Mouse (Mus musculus): ENCODE measurements around the gene Fam213b. TPM values are rescaled to one million over a fixed set of nuclear protein-coding genes. Genes with fewer than 3 reads are reported as not detected.
A peak's percentile ranks its signal among the peaks of the same experiment; 100 is the strongest.

Fam213b gene
- polyA plus RNA-seq, 1 experiment from 2014 or later = 29.1 TPM

GRCm38 (mm10) chr4:154895549-154895948 is 3.4 kb downstream of the Fam213b start:
- Histone ChIP-seq H3K9ac (no peak overlapping the region), H3K4me2 (no peak overlapping the region), H3K4me3 (replicated peaks) (no peak overlapping the region), H3K27me3 (replicated peaks) (no peaks in the 10 kb centered on the region), H3K9me3 (no peaks in the 10 kb centered on the region), H3K4me1 (peaks cover 12% of the 10 kb centered on the region), H3K36me3 (no peaks in the 10 kb centered on the region), H3K27ac (no peak overlapping the region)
- no peak for ATAC-seq (ENCODE audit: insufficient read depth, low FRiP score, low read depth)
- WGBS = 72% methylated on average over 5 of the region's 5 CpGs

GRCm38 (mm10) chr4:154890887-154891286 is 8.0 kb downstream of the Fam213b start:
- H3K9me3 ChIP-seq = no peaks in the 10 kb centered on the region
- H3K27ac ChIP-seq = no peak overlapping the region
- ATAC-seq (ENCODE audit: insufficient read depth, low FRiP score, low read depth) = no peak
- no peak overlapping the region for H3K9ac ChIP-seq
- H3K4me3 ChIP-seq (replicated peaks) = no peak overlapping the region
- WGBS = 80% methylated on average over 14 of the region's 14 CpGs
- no peaks in the 10 kb centered on the region for H3K27me3 ChIP-seq (replicated peaks)
- no peaks in the 10 kb centered on the region for H3K4me1 ChIP-seq
- no peaks in the 10 kb centered on the region for H3K36me3 ChIP-seq
- no peak overlapping the region for H3K4me2 ChIP-seq

- Histone ChIP-seq H3K27me3 (replicated peaks) (no peaks in the 10 kb centered on the region), H3K27ac (no peak overlapping the region), H3K4me3 (replicated peaks) (no peak overlapping the region), H3K9ac (no peak overlapping the region), H3K36me3 (no peaks in the 10 kb centered on the region), H3K4me2 (no peak overlapping the region), H3K9me3 (no peaks in the 10 kb centered on the region), H3K4me1 (no peaks in the 10 kb centered on the region)
- no peak for ATAC-seq (ENCODE audit: insufficient read depth, low FRiP score, low read depth)
- WGBS = 71% methylated on average over 15 of the region's 15 CpGs
Observed at GRCm38 (mm10) chr4:154887593-154888250, 11.2 kb downstream of the Fam213b start.

- 65% methylated on average over 13 of the region's 13 CpGs for WGBS
- Histone ChIP-seq H3K9me3 (no peaks in the 10 kb centered on the region), H3K4me1 (0 out of 2 replicates have a peak, but pooled peaks cover 3% of the 10 kb centered on the region), H3K36me3 (no peaks in the 10 kb centered on the region), H3K27ac (no peak overlapping the region), H3K27me3 (replicated peaks) (no peaks in the 10 kb centered on the region), H3K4me2 (no peak overlapping the region), H3K9ac (no peak overlapping the region), H3K4me3 (replicated peaks) (no peak overlapping the region)
- no peak for ATAC-seq (ENCODE audit: insufficient read depth, low FRiP score, low read depth)
Observed at GRCm38 (mm10) chr4:154886876-154887592, 11.9 kb downstream of the Fam213b start.

GRCm38 (mm10) chr4:154885416-154885815 is 13.5 kb downstream of the Fam213b start:
- no peaks in the 10 kb centered on the region for H3K9me3 ChIP-seq
- H3K27me3 ChIP-seq (replicated peaks) = no peaks in the 10 kb centered on the region
- H3K27ac ChIP-seq = no peak overlapping the region
- 0 out of 2 replicates have a peak, but pooled peaks cover 3% of the 10 kb centered on the region for H3K4me1 ChIP-seq
- no peak overlapping the region for H3K9ac ChIP-seq
- no peaks in the 10 kb centered on the region for H3K36me3 ChIP-seq
- no peak overlapping the region for H3K4me3 ChIP-seq (replicated peaks)
- H3K4me2 ChIP-seq = no peak overlapping the region
- WGBS = 76% methylated on average over 11 of the region's 11 CpGs
- ATAC-seq (ENCODE audit: insufficient read depth, low FRiP score, low read depth) = no peak

- no peak overlapping the region for H3K4me3 ChIP-seq (replicated peaks)
- H3K4me1 ChIP-seq = 0 out of 2 replicates have a peak, but pooled peaks cover 6% of the 10 kb centered on the region
- peak; percentile 15; the same call in 1 of the 2 replicates for ATAC-seq (ENCODE audit: insufficient read depth, low FRiP score, low read depth)
- no peak overlapping the region for H3K9ac ChIP-seq
- WGBS = 16% methylated on average over 14 of the region's 14 CpGs
- no peaks in the 10 kb centered on the region for H3K9me3 ChIP-seq
- no peaks in the 10 kb centered on the region for H3K36me3 ChIP-seq
- no peaks in the 10 kb centered on the region for H3K27me3 ChIP-seq (replicated peaks)
- H3K27ac ChIP-seq = no peak overlapping the region
- no peak overlapping the region for H3K4me2 ChIP-seq
Observed at GRCm38 (mm10) chr4:154882014-154882659, 16.8 kb downstream of the Fam213b start.

- ATAC-seq (ENCODE audit: insufficient read depth, low FRiP score, low read depth) = peak; percentile 54; the same call in 1 of the 2 replicates
- H3K9ac ChIP-seq = no peak overlapping the region
Observed at GRCm38 (mm10) chr4:154880730-154881129, 18.2 kb downstream of the Fam213b start.

GRCm38 (mm10) chr4:154877864-154878548 is 20.9 kb downstream of the Fam213b start:
- Histone ChIP-seq H3K4me3 (replicated peaks) (peak overlapping the region; percentile 36), H3K4me2 (peak overlapping the region; percentile 57), H3K9ac (no peak overlapping the region), H3K27ac (peak overlapping the region; percentile 84), H3K4me1 (0 out of 2 replicates have a peak, but pooled peaks cover 6% of the 10 kb centered on the region), H3K27me3 (replicated peaks) (no peaks in the 10 kb centered on the region; the same call in 1 of the 2 replicates), H3K9me3 (no peaks in the 10 kb centered on the region), H3K36me3 (no peaks in the 10 kb centered on the region)
- WGBS = 8% methylated on average over 18 of the region's 18 CpGs
- ATAC-seq (ENCODE audit: insufficient read depth, low FRiP score, low read depth) = peak; percentile 94

More at GRCm38 (mm10) chr4:154880730-154881129, 18.2 kb downstream of the Fam213b start:
- WGBS = 63% methylated on average over 6 of the region's 6 CpGs
- Histone ChIP-seq H3K4me1 (0 out of 2 replicates have a peak, but pooled peaks cover 6% of the 10 kb centered on the region), H3K4me2 (no peak overlapping the region), H3K27me3 (replicated peaks) (no peaks in the 10 kb centered on the region), H3K4me3 (replicated peaks) (no peak overlapping the region), H3K36me3 (no peaks in the 10 kb centered on the region), H3K27ac (no peak overlapping the region), H3K9me3 (no peaks in the 10 kb centered on the region)

GRCm38 (mm10) chr4:154873186-154873585 is 25.7 kb downstream of the Fam213b start:
- Histone ChIP-seq H3K4me1 (0 out of 2 replicates have a peak, but pooled peaks cover under 1% of the 10 kb centered on the region), H3K9me3 (no peaks in the 10 kb centered on the region), H3K4me3 (replicated peaks) (no peak overlapping the region), H3K4me2 (no peak overlapping the region), H3K36me3 (no peaks in the 10 kb centered on the region), H3K27me3 (replicated peaks) (peaks cover 4% of the 10 kb centered on the region), H3K27ac (no peak overlapping the region), H3K9ac (no peak overlapping the region)
- no peak for ATAC-seq (ENCODE audit: insufficient read depth, low FRiP score, low read depth)
- WGBS = 68% methylated on average over 6 of the region's 6 CpGs

- no peaks in the 10 kb centered on the region for H3K36me3 ChIP-seq
- 9% methylated on average over 13 of the region's 13 CpGs for WGBS
- H3K4me2 ChIP-seq = no peak overlapping the region
- peak; percentile 43; the same call in 1 of the 2 replicates for ATAC-seq (ENCODE audit: insufficient read depth, low FRiP score, low read depth)
- H3K9me3 ChIP-seq = no peaks in the 10 kb centered on the region
- H3K4me1 ChIP-seq = no peaks in the 10 kb centered on the region
- H3K4me3 ChIP-seq (replicated peaks) = no peak overlapping the region
- H3K27me3 ChIP-seq (replicated peaks) = peaks cover 4% of the 10 kb centered on the region
- no peak overlapping the region for H3K27ac ChIP-seq
- no peak overlapping the region for H3K9ac ChIP-seq
Observed at GRCm38 (mm10) chr4:154871757-154872251, 27.1 kb downstream of the Fam213b start.

- H3K4me3 ChIP-seq (replicated peaks) = no peak overlapping the region
- H3K36me3 ChIP-seq = no peaks in the 10 kb centered on the region
- 80% methylated on average over 4 of the region's 4 CpGs for WGBS
- no peak overlapping the region for H3K9ac ChIP-seq
- H3K4me2 ChIP-seq = no peak overlapping the region
- peaks cover 4% of the 10 kb centered on the region for H3K27me3 ChIP-seq (replicated peaks)
- no peaks in the 10 kb centered on the region for H3K4me1 ChIP-seq
- H3K27ac ChIP-seq = no peak overlapping the region
- H3K9me3 ChIP-seq = no peaks in the 10 kb centered on the region
- no peak for ATAC-seq (ENCODE audit: insufficient read depth, low FRiP score, low read depth)
Observed at GRCm38 (mm10) chr4:154870721-154871120, 28.2 kb downstream of the Fam213b start.
